Mouse (Mus musculus): ENCODE measurements around the gene Prox1. TPM values are rescaled to one million over a fixed set of nuclear protein-coding genes. Genes with fewer than 3 reads are reported as not detected.

Gene Prox1
- total RNA-seq, 2 experiments from 2014 or later = 77.4 to 83.6 TPM

GRCm38 (mm10) chr1:190147816-190148215 is 22.7 kb downstream of the Prox1 start:
- DNase-seq (ENCODE audit: low spot score in 2 of 2) = no peak

- no peak for DNase-seq (ENCODE audit: low spot score in 2 of 2)
Observed at GRCm38 (mm10) chr1:190144416-190144815, 26.1 kb downstream of the Prox1 start.

GRCm38 (mm10) chr1:190143593-190143992 is 26.9 kb downstream of the Prox1 start:
- DNase-seq (ENCODE audit: low spot score in 2 of 2) = no peak

GRCm38 (mm10) chr1:190142584-190142983 is 27.9 kb downstream of the Prox1 start:
- no peak for DNase-seq (ENCODE audit: low spot score in 2 of 2)

GRCm38 (mm10) chr1:190140519-190140918 is 30.0 kb downstream of the Prox1 start:
- no peak for DNase-seq (ENCODE audit: low spot score in 2 of 2)

- DNase-seq (ENCODE audit: low spot score in 2 of 2) = no peak
Observed at GRCm38 (mm10) chr1:190139711-190140405, 30.7 kb downstream of the Prox1 start.

GRCm38 (mm10) chr1:190137943-190138342 is 32.6 kb downstream of the Prox1 start:
- DNase-seq (ENCODE audit: low spot score in 2 of 2) = no peak

GRCm38 (mm10) chr1:190132897-190133296 is 37.6 kb downstream of the Prox1 start:
- DNase-seq (ENCODE audit: low spot score in 2 of 2) = no peak

GRCm38 (mm10) chr1:190130888-190131287 is 39.6 kb downstream of the Prox1 start:
- no peak for DNase-seq (ENCODE audit: low spot score in 2 of 2)

- no peak for DNase-seq (ENCODE audit: low spot score in 2 of 2)
Observed at GRCm38 (mm10) chr1:190129553-190129952, 41.0 kb downstream of the Prox1 start.

GRCm38 (mm10) chr1:190128674-190129322 is 41.7 kb downstream of the Prox1 start:
- no peak for DNase-seq (ENCODE audit: low spot score in 2 of 2)

- DNase-seq (ENCODE audit: low spot score in 2 of 2) = no peak
Observed at GRCm38 (mm10) chr1:190127878-190128277, 42.6 kb downstream of the Prox1 start.

- DNase-seq (ENCODE audit: low spot score in 2 of 2) = no peak
Observed at GRCm38 (mm10) chr1:190127163-190127795, 43.2 kb downstream of the Prox1 start.

- no peak for DNase-seq (ENCODE audit: low spot score in 2 of 2)
Observed at GRCm38 (mm10) chr1:190124961-190125739, 45.4 kb downstream of the Prox1 start.

GRCm38 (mm10) chr1:190123404-190123803 is 47.1 kb downstream of the Prox1 start:
- no peak for DNase-seq (ENCODE audit: low spot score in 2 of 2)

GRCm38 (mm10) chr1:190115985-190116384 is 54.5 kb downstream of the Prox1 start:
- no peak for DNase-seq (ENCODE audit: low spot score in 2 of 2)

- no peak for DNase-seq (ENCODE audit: low spot score in 2 of 2)
Observed at GRCm38 (mm10) chr1:190111741-190112140, 58.8 kb downstream of the Prox1 start.

GRCm38 (mm10) chr1:190107587-190107986 is 62.9 kb downstream of the Prox1 start:
- DNase-seq (ENCODE audit: low spot score in 2 of 2) = no peak

GRCm38 (mm10) chr1:190106674-190107420 is 63.7 kb downstream of the Prox1 start:
- DNase-seq (ENCODE audit: low spot score in 2 of 2) = no peak

- no peak for DNase-seq (ENCODE audit: low spot score in 2 of 2)
Observed at GRCm38 (mm10) chr1:190106060-190106459, 64.5 kb downstream of the Prox1 start.

GRCm38 (mm10) chr1:190093326-190093725 is 77.2 kb downstream of the Prox1 start:
- DNase-seq (ENCODE audit: low spot score in 2 of 2) = peak in 1 of 2 experiments; percentile 47
